Mouse (Mus musculus): ENCODE results near the gene 4931440F15Rik. TPM values are rescaled to one million over a fixed set of nuclear protein-coding genes. Genes with fewer than 3 reads are reported as not detected.
A peak's percentile ranks its signal among the peaks of the same experiment; 100 is the strongest.

The 4931440F15Rik gene
- polyA plus RNA-seq, 1 experiment from 2014 or later, result 0.19 TPM

DNA sequence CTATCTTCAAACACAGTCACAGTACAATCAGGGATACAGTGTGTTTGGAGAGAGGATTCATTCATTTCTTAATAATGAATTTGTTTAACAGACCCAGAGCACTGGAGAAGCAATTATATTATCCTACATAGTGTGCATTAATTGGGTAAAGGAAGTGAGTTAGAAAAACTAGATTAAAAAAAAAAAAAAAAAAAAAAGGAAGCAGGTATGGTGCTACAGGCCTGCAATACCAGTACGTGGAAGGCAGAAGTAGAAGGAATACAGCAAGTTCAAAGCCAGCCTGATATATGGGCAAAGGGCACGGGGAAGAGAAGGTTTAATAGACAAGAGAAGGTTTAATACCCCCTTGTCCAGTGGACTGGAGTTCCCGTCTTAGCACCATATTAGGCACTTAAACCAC is 46.5 kb downstream of the 4931440F15Rik start:
- WGBS, result 73% methylated on average over 3 of the region's 3 CpGs
- no peak for ATAC-seq (ENCODE audit: insufficient number of reproducible peaks, low FRiP score)
- Histone ChIP-seq H3K9ac (no peak overlapping the region), H3K9me3 (replicated peaks) (no peaks in the 10 kb centered on the region), H3K36me3 (no peaks in the 10 kb centered on the region), H3K4me2 (no peak overlapping the region), H3K27me3 (replicated peaks) (no peaks in the 10 kb centered on the region), H3K4me1 (replicated peaks) (peaks cover 25% of the 10 kb centered on the region), H3K27ac (ENCODE audit: poor library complexity, severe bottlenecking) (peak overlapping the region; percentile 91), H3K4me3 (no peak overlapping the region)

- H3K9me3 ChIP-seq (replicated peaks), result no peaks in the 10 kb centered on the region
- peak overlapping the region; percentile 91 for H3K27ac ChIP-seq (ENCODE audit: poor library complexity, severe bottlenecking)
- H3K36me3 ChIP-seq, result no peaks in the 10 kb centered on the region
- H3K4me2 ChIP-seq, result no peak overlapping the region
- no peak overlapping the region for H3K9ac ChIP-seq
- no peaks in the 10 kb centered on the region for H3K27me3 ChIP-seq (replicated peaks)
- peak; percentile 82 for ATAC-seq (ENCODE audit: insufficient number of reproducible peaks, low FRiP score)
- no peak overlapping the region for H3K4me3 ChIP-seq
- H3K4me1 ChIP-seq (replicated peaks), result peaks cover 28% of the 10 kb centered on the region
Observed at GRCm38 (mm10) chr11:29777964-29778363, 47.5 kb downstream of the 4931440F15Rik start.

DNA sequence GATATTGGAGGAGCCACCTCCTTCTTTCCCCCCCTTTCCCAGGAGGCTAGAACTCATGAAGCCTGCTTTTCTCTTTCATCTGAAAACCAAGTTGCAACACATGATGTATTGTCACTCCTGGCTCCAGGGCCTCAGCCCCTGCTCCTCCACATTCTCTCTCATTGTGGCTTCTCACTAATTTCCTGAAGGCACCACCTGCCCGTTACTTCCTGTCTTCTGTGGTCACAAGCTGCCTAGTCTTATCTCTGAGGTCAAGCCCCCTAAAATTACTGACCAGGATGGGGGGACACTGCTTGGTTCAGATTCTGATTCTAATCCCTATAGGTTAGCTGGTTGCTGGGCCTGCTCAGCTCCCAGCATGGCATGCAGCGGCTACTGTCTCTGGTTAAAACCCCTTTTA is 50.7 kb downstream of the 4931440F15Rik start:
- H3K9me3 ChIP-seq (replicated peaks), result no peaks in the 10 kb centered on the region
- H3K27ac ChIP-seq (ENCODE audit: poor library complexity, severe bottlenecking), result no peak overlapping the region
- H3K9ac ChIP-seq, result no peak overlapping the region; the same call in 1 of the 2 replicates
- no peak overlapping the region for H3K4me3 ChIP-seq
- H3K27me3 ChIP-seq (replicated peaks), result no peaks in the 10 kb centered on the region
- WGBS, result 53% methylated on average over 2 of the region's 2 CpGs
- ATAC-seq (ENCODE audit: insufficient number of reproducible peaks, low FRiP score), result no peak
- no peak overlapping the region for H3K4me2 ChIP-seq
- peaks cover 45% of the 10 kb centered on the region for H3K4me1 ChIP-seq (replicated peaks)
- H3K36me3 ChIP-seq, result no peaks in the 10 kb centered on the region

DNA sequence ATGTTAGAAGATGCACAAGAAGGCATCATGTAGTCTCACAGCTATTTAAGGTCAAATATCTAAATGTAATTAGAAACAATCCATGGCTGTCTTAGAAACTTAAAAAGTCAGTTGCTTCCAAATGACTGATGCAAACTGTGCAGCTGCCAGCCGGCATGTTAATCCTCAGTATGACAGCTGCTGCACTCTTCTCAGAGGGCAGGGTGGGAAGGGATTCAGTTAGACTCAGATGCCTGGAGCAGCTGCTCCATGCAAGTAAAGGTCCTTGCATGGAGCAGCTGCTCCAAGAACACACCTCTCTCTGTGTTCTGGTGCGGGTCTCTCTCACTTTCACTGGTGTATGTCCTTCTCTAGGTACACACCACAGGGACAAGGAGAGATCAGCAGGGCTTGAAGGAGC is 51.2 kb downstream of the 4931440F15Rik start:
- WGBS, result 28% methylated on average over 2 of the region's 2 CpGs
- peaks cover 45% of the 10 kb centered on the region for H3K4me1 ChIP-seq (replicated peaks)
- H3K4me2 ChIP-seq, result no peak overlapping the region
- no peaks in the 10 kb centered on the region for H3K36me3 ChIP-seq
- H3K27me3 ChIP-seq (replicated peaks), result no peaks in the 10 kb centered on the region
- no peak for ATAC-seq (ENCODE audit: insufficient number of reproducible peaks, low FRiP score)
- no peak overlapping the region for H3K27ac ChIP-seq (ENCODE audit: poor library complexity, severe bottlenecking)
- H3K9me3 ChIP-seq (replicated peaks), result no peaks in the 10 kb centered on the region
- no peak overlapping the region for H3K4me3 ChIP-seq
- no peak overlapping the region; the same call in 1 of the 2 replicates for H3K9ac ChIP-seq

Other genes starting within 250 kb of the 4931440F15Rik start
- 77.8 and 81.6 TPM in 2 replicates for gene Rtn4, start 132.7 kb downstream of the 4931440F15Rik start, polyA plus RNA-seq (2016; fragmentation: Nextera tagmentation; extraction: Ambion mirVana)
- gene Eml6, start 200.4 kb upstream of the 4931440F15Rik start, polyA plus RNA-seq (2016; fragmentation: Nextera tagmentation; extraction: Ambion mirVana), result 0.76 and 1.5 TPM in 2 replicates

Data from heart, embryonic 12.5 days (tissue).